Mouse (Mus musculus): Measurements from ENCODE around the gene Aasdhppt.
A peak's percentile ranks its signal among the peaks of the same experiment; 100 is the strongest.

Aasdhppt gene

GRCm38 (mm10) chr9:4309351-4310085 lies at the start of gene Aasdhppt, which contains the start of gene Kbtbd3:
Aasdhppt (minus strand) TSS chr9:4309471.
Kbtbd3 (plus strand) TSS chr9:4309833.
- DNase-seq (ENCODE audit: low spot score), result peak; percentile 99

- no peak for DNase-seq (ENCODE audit: low spot score)
Observed at GRCm38 (mm10) chr9:4353163-4353562, 43.9 kb upstream of the Aasdhppt start.

- no peak for DNase-seq (ENCODE audit: low spot score)
Observed at GRCm38 (mm10) chr9:4318939-4319721, 9.9 kb upstream of the Aasdhppt start.

- DNase-seq (ENCODE audit: low spot score), result no peak
Observed at GRCm38 (mm10) chr9:4315746-4316145, 6.5 kb upstream of the Aasdhppt start.

GRCm38 (mm10) chr9:4313946-4314345 lies 4.7 kb upstream of the Aasdhppt start:
- no peak for DNase-seq (ENCODE audit: low spot score)

GRCm38 (mm10) chr9:4311162-4311561 lies 1.9 kb upstream of the Aasdhppt start:
- no peak for DNase-seq (ENCODE audit: low spot score)

- DNase-seq (ENCODE audit: low spot score), result no peak
Observed at GRCm38 (mm10) chr9:4310706-4311105, 1.4 kb upstream of the Aasdhppt start.

GRCm38 (mm10) chr9:4308628-4309350 lies 482 bp downstream of the Aasdhppt start:
- no peak for DNase-seq (ENCODE audit: low spot score)

GRCm38 (mm10) chr9:4304867-4305266 lies 4.4 kb downstream of the Aasdhppt start:
- DNase-seq (ENCODE audit: low spot score), result no peak

GRCm38 (mm10) chr9:4300466-4300865 lies 8.8 kb downstream of the Aasdhppt start:
- no peak for DNase-seq (ENCODE audit: low spot score)

- no peak for DNase-seq (ENCODE audit: low spot score)
Observed at GRCm38 (mm10) chr9:4283850-4284249, 25.4 kb downstream of the Aasdhppt start.

GRCm38 (mm10) chr9:4266881-4267280 lies 42.4 kb downstream of the Aasdhppt start:
- no peak for DNase-seq (ENCODE audit: low spot score)

- DNase-seq (ENCODE audit: low spot score), result no peak
Observed at GRCm38 (mm10) chr9:4260746-4261090, 48.6 kb downstream of the Aasdhppt start.

GRCm38 (mm10) chr9:4259841-4260745 lies 49.2 kb downstream of the Aasdhppt start:
- no peak for DNase-seq (ENCODE audit: low spot score)

- DNase-seq (ENCODE audit: low spot score), result no peak
Observed at GRCm38 (mm10) chr9:4259074-4259473, 50.2 kb downstream of the Aasdhppt start.

All from ovary, adult 18-20 months (tissue).